Mouse (Mus musculus) left cerebral cortex, adult 18-20 months (tissue): ENCODE measurements around the gene Ptprt. TPM values are rescaled to one million over a fixed set of nuclear protein-coding genes. Genes with fewer than 3 reads are reported as not detected.
A peak's percentile ranks its signal among the peaks of the same experiment; 100 is the strongest.

ENCODE experiments used
- DNase-seq, 2 experiments: peaks; one replicate each; pipeline ENCODE4 v3.0.0; 2021 to 2022; ENCODE audit warnings: low spot score in 2 of 2, mixed read lengths in 1 of 2
- long read RNA-seq, 2 experiments: library from polyadenylated mRNA; stranded (forward); transcript quantifications; one replicate each; pipeline ENCODE4 v2.0.0; 2021
- total RNA-seq, 2 experiments: library from RNA; stranded (reverse); gene quantifications; 2 replicates each; pipeline ENCODE4 v1.2.3; 2021

The Ptprt gene
- 10 to 100 TPM; 91.0 to 99.8 TPM for total RNA-seq
- long read RNA-seq, experiment 1, partial matches to known transcripts: 0 of 15 reads
- long read RNA-seq, experiment 1, other reads (novel, unspliced or antisense): 15 of 15 reads
- long read RNA-seq, experiment 2, partial matches to known transcripts: 1 of 18 reads
- long read RNA-seq, experiment 2, other reads (novel, unspliced or antisense): 17 of 18 reads

DNA sequence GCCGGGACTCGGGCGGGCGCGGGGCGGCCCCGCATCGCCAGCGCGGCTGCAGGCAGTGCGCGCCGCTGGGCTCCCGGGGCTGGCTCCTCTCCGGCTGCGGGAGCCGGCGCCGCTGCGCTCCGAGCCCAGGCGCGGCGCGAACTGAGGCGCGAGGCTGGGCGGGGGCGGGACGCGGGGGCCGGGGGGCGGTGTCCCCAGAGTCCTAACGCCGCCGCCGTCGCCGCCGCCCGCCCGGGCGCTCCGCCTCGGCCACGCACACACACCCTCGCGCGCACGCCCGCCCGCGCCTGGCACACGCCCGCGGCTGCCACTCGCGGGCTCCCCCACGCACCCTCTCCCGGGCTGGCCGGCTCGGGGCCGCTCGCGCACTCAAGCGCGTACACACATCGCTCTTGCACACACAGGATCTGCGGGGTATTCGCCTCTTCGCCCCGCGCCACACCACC lies at the start of gene Ptprt:
Gene Ptprt (minus strand): TSS at position 207 of the 446 bp plus-strand sequence.
- peak; percentile 54 to 70 for DNase-seq

DNA sequence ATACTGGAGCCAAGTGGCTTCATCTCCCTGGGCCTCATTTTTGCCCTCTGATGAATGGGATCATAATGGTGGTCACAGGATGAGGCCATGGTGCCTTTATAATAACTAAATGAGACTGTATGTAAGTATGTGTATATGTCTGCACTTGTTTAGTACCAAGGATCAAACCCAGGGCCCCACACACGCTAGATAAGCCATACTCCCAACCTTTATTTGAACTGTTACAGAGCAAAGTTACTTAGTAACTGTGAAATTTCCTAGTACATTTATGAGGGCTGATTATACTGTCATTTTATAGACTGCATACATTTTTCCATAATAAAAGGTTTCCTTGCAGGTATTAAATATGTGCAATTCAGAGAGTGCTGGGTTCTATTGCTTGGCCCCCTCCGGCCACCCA lies 49.5 kb upstream of the Ptprt start:
- DNase-seq: no peak

GRCm38 (mm10) chr2:162699691-162700090 lies 38.7 kb upstream of the Ptprt start:
- DNase-seq: no peak

DNA sequence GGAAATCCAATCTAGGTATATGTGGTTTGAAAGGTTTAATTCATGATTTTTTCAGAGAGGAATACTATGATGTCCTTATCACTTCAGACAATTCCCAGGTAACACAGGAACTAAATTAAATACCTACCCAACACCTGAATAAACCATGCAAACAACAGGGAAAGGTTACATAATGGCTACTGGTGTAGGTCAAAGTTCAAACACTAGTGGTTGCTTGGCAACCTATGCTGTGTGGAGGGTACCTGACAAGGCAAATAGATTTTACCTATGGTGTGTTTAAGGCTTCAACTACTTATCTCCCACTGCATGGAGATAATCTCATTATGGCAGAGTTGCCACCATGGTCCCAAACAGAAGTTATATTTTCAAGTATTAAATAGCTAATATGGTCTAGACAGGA lies 38.1 kb upstream of the Ptprt start:
- DNase-seq: no peak

DNA sequence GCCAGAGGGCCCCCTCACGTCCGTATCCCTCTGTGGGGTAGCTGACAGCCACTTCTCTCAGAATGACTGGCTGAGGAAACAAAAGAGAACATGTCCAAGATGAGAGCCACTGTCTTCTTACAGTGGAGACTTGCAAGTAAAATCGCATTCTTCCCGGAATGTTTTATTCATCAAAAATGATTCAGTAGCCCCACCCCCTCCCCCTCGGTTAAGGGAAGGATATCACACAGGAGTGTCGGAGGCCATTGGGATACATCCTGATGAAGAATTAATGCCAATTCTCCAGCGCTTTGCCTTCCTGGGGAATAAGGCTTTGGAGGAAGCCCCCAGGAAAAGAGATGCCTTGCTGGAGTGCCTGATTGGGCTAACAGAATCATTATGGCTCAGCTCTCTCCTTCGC lies 37.1 kb upstream of the Ptprt start:
- DNase-seq: no peak

DNA sequence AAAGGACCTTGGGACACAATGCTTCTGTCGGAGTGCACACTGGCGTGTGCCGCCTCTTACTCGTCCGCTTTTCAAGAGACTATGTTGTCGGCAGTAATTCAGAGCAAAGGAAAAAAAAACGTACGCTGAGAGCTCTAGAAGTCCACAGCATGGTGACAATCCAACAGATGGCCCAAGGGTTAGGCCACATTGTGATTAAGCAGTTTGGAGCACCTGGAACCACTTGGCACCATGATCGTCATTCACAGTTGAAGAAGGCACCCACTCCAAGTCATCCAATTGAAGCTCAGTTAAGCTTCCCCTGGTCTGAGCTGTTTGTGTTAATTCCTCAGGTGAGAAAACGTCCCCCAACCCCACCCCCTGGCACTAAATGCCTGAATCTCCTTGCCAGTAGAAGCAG lies 36.2 kb upstream of the Ptprt start:
- no peak for DNase-seq

DNA sequence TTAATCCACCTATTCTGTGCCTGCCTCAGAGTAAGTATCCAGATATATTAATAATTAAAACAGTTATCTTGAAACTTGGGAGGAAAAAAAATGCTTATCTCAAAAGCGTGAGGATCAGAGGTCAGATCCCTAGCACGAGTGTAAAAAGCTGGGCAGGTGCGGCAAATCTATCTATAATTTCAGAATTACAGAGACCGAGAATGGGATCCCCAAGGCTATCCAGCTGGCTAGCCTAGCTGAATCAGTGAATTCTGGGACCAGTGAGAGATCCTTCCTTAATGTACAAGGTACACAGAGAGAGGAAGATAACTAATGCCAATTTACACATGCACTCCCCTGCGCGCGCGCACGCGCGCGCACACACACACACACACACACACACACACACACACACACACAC lies 31.2 kb upstream of the Ptprt start:
- no peak for DNase-seq

DNA sequence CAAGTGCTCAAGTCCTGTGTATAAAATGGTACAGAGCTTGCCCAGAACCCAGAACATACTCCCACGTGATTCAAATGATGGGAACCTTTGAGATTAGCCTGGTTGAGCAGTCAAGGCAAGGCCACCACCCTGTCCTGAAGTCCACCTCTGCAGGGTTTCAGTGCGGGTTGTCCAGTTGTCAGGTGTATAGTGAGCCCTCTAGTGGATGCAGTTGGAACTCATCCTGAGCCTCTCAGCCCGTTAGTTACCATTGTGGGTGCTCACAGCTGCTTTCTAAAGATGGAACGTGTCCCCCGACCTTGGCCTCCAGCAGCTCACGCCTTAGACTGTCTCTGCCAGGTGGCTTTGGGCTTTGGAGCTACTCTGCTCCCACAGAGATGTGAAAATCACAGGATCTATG lies 21.7 kb upstream of the Ptprt start:
- DNase-seq: peak; percentile 52 to 60

DNA sequence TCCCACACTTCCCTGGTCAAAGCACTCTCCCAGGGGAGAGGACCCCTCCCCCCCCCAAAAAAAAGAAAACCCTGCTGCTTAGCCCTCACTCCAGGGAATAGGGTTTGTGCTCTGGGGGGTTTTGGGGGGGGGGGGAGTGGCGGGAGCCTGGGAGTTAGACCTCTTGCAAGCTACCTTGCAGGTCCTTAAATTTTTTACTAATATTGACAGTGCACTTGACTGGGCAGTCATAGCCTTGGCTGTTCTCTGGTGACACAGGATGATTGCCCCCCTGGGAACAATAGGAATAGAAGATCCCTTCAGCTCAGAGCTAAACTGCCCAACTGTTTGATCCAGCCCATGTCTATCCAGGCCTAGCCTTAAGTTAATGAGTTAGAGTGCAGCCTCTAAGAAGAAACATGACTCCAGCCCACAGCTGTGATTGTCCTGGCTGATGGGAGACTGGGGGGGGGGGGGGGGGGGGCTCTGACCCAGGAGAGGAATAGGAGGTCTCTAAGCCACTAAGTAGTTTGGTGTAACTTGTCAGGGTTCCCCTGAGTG lies 1.6 kb upstream of the Ptprt start:
- no peak for DNase-seq

- no peak for DNase-seq
Measured at GRCm38 (mm10) chr2:162661733-162662132, 786 bp upstream of the Ptprt start.

DNA sequence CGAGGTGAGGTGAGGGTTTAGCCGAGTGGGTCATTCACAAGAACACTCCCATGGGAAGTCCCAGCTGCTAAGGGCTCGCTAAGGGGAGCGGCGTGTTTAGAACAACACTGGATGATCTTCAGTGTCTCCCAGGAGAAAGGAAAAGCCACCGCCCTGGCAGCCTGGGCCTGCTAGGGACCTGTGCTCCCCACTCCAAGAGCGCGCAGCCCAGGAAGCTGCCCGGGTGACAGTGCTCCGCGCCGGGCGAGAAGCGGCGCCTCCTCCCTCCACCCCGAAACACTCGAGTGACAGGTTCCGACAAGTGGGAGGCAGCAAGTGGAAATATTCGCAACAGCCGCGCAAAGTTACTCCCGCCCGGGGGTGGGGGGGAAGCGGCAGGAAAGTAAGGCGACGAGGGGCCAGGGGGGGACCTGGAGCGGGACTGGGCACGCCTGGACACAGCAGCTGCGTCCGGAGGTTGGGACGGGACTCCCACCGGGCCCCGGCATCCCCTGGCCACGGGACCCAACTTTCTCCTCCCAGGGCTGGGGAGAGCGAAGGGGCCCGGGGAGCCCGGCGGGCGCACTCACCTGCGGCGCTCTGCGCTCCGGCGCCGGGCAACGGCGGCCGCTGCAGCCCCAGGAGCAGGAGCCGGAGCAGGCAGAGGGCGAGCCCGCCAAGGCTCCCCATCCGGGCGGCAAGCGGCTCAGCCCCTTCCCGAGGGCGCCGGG lies 561 bp downstream of the Ptprt start:
- peak; percentile 27 to 53 for DNase-seq

GRCm38 (mm10) chr2:162658997-162659396 lies 1.9 kb downstream of the Ptprt start:
- DNase-seq: peak; percentile 96 to 97

GRCm38 (mm10) chr2:162657541-162657940 lies 3.4 kb downstream of the Ptprt start:
- no peak for DNase-seq

GRCm38 (mm10) chr2:162654416-162654815 lies 6.5 kb downstream of the Ptprt start:
- DNase-seq: no peak

DNA sequence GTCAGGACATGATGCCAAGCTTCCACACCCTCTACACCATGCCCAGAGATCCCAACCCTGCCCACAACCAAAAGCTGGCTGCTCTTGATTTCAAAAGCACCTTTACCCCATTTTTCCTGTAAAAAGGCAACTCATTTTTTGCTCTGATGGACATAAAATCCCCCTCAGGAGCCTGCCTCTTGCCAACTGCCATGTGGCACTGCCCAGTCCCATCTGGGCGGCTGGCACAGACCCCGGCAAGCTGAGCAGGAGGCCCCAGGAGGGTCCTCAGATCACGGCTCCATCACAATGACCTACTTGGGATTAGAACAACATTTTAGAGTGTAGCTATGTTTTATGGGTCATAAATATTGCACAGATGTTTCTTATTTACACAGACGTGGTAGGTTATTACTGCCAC lies 22.3 kb downstream of the Ptprt start:
- DNase-seq: no peak

- no peak for DNase-seq
Measured at GRCm38 (mm10) chr2:162637537-162637936, 23.4 kb downstream of the Ptprt start.

GRCm38 (mm10) chr2:162636387-162637009 lies 24.4 kb downstream of the Ptprt start:
- peak in 1 of 2 experiments; percentile 42 for DNase-seq

GRCm38 (mm10) chr2:162634901-162635300 lies 26.0 kb downstream of the Ptprt start:
- no peak for DNase-seq

DNA sequence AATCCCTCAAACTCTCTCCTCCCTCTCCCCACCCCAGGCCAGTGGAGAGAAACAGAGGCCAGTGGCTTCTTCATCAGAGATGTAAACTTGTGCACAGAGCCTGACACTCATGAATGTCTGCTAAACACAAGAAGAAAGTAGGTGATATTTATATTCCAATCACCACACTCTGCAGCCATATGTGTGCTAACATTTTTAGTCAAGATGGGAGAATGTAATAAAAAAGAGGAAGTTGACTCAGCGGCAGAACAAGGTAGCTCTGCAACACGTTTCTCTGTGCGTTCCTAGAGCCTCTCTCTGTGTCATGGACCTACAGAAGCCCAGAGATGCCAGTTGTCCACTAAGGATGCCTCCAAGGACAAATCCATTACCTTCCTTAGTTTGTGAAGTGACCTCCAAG lies 34.9 kb downstream of the Ptprt start:
- no peak for DNase-seq

DNA sequence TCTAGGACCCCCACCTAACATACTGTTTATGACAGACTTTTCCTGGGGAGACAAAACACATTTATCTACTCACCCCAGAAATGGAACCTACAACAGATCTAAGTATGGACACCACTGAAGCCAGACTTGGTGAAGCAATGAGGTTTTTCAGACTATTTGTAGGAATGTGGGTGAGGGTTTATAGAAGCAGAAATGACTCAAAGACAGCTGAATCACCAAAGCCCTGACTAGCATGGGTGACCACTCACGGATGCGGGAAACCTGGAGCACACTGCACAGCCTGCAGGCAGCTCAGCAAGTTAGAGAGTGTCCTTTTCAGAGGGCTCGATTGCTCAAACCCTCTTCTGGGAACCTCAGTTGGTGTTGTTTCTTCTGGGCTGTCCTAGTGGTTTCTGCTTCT lies 36.2 kb downstream of the Ptprt start:
- DNase-seq: no peak

- DNase-seq: no peak
Measured at GRCm38 (mm10) chr2:162614256-162614655, 46.7 kb downstream of the Ptprt start.

DNA sequence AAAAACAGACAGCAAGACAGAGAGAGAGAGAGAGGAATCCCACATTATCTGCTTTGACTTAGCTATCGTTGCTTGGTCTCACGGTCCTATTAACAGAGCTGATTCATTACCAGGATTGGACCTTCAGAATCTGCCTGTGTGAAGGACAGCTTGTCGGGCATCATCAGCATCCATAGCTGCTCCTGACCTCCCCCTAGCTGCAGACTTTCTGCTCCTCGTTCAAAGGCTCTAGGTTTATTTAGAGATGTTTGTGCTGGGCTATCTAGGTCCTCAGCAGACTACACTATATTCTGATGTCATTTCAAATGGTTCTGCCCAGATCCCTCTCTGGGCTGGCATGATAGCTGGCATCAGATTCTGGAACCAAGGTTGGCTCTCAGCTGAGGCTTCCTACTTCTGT lies 47.5 kb downstream of the Ptprt start:
- no peak for DNase-seq
